Mouse (Mus musculus) embryo, embryonic 10.5 days (tissue): ENCODE data around the gene Sh3bgrl2.
A peak's percentile ranks its signal among the peaks of the same experiment; 100 is the strongest.
"Not testable (repeated sequence)": the region's sequence is repeated elsewhere in the genome, so short reads cannot be mapped to it uniquely, and the experiment has no call there.

ENCODE experiments used
- DNase-seq: peaks from one replicate; pipeline ENCODE4 v3.0.0-alpha.2; 2015; ENCODE audit warnings: low spot score

The Sh3bgrl2 gene

DNA sequence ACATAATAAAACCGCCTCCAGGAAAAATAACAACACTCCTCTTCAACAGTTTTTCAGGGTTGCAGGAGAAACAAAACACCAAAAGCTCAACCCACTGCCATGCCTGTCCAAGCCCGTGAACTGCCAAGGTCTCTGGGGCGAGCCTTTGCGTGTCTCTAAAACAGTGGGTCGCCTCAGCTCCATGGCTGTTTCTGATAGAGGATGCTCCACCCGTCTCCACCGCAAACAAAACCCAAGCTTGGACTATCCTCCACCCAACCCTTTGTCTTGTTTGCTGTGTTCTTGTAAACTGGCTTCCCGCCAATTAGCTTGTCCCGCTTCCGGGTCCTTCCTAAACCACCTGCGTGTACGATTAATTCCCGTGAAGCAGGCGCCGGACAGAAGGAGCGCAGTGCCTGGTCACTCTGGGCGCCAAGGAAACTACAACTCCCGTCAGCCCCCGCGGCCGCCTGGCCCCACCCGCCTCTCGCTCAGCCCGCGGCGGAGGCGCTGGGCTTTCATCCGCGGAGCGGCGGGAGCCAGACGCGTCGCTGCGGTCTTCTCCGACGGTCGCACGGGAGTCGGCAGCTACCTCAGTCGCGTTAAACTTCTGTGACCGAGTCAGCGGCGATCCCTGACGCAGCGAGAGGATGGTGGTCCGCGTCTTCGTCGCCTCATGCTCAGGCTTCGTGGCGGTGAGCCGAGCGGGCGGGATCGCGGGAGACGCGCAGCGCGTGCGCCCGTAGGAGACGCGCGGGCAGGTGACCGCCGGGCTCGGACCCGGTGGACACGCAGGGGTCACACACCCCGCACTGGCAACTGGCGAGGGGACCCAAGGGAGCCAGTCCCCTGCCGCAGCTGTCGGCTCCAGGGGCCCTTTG is at the start of gene Sh3bgrl2:
Gene Sh3bgrl2, plus strand, starts transcription at position 498 of the 860 bp plus-strand sequence.
- DNase-seq = peak; percentile 91

DNA sequence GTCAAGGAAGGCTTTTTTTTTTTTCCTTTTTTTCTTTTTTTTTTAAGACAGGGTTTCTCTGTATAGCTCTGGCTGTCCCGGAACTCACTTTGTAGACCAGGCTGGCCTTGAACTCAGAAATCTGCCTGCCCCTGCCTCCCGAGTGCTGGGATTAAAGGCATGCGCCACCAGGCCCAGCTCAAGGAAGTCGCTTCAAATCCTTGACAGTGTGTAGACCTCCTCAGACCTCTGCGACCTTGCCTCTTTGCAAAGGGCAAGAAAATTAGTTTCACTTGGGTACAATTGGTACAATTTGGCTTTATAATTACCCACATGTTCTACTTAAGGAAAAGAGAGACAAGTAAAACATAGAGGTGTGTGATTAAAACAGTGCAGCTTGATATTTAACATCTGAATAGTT is 29.0 kb upstream of the Sh3bgrl2 start:
- DNase-seq = not testable (repeated sequence)

DNA sequence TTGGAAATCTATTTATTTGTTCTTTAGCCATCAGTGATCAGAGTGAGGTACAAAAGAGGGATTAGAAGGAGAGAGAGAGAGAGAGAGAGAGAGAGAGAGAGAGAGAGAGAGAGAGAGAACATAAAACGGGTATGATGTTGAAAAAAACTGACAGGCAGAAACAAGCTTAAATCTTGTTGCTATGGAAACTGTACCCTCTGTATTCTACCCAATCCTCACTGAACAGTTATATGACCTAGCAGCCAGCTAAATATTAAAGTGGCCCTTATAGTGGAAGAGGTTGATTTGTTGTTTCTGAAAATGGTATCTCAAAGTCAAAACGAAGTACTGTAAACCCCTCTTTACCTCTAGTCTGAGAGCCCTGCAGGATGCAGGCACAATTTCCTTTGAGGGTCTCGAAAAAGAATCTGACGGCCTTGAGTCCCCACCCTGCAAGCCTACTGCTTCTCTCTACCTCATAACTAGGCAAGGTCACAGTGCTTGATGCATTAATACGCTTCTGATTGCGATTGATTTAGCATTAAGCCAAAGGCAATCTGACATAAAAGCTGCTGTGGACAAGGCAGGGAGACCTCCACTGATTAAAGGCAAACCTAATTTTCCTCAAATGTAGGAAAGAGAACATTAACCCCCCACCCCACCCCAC is 28.5 kb upstream of the Sh3bgrl2 start:
- no peak for DNase-seq

DNA sequence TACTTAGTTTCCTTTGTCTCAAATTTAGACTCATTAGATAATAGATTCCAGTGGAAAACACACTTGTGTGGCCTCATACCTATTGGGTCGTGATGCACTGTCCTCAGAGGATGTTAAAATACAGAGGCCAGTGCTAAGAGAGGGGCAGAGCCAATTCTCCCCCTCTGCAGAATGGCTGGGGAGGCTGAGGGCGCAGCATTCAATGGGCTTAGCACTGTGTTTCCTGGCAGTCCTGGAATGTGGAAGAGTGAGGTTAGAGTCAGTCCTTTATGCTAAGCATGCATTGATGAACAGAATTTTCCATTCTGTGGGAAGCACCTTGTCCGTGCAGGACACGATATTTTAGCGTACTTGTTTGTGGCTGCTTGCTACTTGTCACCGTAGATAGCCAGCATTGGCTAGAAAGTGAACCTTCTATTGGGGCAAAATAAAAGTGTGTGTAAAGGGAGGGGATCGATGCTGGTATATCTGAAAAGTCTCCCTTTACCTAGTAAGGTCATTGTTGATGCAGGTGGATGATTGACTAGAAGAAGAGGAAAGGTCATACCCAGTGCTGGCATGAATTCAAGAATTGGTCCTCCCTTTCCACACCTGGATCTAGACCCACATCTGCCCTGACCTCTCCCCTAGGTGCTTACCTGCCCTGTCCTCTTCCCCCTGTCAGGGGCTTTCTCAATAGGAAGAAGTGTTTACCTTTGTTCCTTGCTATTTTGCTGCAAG is 20.6 kb upstream of the Sh3bgrl2 start:
- DNase-seq = no peak

DNA sequence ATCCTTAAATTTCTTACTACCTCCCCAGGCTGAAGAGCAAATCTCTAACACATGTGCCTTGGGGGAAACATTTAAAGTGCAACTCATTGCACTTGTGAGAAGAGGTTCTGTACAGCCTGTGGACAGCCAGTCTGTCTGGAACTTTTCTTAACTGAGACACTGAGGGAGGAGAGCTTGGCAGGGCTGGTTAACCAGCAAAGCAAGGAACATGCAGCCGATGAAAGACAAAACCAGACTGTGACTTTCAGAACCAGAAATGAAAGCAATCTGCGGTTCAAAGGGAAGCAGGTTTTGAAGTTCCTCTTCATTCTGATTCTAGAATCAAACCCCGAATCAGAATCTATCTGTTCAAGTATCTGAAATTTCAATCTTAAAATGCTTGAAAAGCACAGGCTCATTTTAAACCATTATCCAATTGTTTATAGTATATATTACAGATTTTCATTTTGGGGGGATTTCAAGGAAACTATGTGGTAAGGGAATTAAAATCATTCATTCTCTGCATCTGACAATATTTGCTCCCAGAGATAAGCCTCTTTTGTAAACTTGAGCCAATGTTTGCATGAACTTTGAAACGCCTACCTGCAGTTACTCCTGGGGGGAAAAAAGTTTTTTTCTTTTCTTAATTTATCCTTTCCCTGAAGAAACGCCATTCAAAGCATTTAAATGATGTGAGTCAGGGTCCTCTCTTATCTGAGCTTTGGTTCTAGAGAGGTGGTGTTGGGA is 14.9 kb upstream of the Sh3bgrl2 start:
- no peak for DNase-seq

DNA sequence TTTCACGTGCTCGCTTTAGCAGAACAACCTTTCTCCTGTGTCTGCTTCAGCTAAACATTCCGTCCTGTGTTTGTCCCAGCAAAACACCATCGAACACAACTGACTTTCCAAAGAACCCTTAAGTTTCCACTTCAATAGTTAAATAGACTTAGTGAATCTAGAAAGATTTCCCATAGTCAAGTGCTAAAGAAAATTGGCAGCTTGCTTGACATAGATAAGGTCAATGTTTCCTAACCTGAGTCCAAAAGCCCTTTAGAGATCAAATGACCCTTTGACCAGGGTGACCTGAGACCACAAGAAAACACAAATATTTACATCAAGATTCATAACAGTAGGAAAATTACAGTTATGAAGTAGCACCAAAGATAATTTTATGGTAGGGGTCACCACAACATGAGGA is 11.2 kb upstream of the Sh3bgrl2 start:
- DNase-seq = no peak

DNA sequence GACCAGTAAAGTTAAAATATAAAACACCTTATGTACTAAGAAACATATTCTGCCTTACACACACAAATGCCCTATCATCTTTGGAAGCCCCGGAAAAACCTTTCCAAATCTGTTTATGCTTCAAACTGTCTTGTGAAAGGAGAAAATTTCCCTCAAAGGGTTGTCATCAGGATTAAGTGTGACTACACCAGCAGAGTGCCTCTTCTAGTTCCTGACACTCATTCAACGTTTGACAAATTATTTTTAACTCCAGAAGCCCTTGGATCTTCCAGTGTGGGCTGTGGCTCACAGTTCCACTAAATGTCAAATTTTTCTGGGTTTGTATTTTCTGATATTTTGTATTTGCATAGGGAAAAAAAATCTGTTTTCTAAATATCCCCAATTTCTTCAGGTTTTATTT is 10.6 kb upstream of the Sh3bgrl2 start:
- DNase-seq = no peak

DNA sequence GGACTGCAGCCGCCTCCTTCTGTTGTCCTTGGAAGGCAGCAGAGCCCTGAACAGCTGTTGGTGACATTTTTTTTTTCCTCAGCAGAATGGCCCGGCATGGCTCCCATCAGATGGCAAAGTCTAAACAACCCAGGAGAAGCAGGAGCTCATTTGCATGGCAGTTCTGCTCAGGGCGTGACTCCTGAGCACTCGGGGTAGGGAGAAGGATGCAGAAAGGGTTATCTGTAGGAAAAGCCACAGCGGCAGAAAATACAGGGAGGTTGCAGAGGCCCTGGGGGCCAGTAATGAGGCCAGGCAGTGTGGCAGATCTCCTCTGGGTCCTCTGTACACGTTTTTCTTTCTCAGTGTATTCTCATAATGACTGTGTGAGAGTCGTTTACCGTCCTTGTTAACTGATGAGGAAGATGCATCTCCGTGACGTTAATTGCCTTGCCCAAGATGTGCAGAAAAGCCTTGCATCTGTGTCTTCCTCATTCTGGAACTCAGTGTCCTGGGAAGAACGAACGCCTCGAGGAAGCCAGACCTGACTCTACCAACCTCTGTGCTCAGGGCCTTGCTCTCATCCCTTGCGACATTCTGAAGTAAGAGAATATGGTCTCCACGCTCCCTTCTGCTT is 10.1 kb upstream of the Sh3bgrl2 start:
- DNase-seq = peak; percentile 24

DNA sequence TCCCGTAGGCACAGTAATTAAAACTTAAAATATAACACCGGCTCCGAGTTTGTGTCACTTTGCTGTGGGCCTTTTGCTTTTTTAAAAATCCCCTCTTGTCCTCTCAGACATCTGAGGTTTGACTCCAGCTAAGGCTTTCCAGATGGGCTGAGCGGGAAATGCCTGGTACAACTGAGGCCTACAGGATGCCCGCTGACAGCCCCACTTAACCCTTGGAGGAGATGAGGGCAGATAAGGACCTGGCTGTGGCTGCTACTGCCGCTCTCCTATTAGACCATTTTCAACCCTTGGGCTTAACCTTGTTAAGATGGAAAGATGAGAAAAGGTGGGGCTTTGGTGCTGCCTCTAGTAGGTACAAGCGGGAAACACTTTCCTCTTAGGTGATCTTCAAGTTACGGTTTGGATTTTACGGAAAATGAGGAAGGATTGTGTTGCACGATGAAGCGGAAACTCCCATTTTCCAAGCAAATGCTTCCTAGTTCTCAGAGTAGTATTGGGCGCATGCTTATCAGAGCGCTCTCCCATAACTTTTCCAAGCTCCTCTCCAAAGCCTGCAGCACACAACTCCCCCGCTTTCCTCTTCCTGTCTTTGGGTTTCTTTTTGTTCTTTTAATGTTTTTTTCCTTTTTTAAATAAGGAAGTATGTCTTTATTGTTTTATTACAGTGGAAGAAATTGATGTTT is 8.2 kb upstream of the Sh3bgrl2 start:
- DNase-seq = no peak

DNA sequence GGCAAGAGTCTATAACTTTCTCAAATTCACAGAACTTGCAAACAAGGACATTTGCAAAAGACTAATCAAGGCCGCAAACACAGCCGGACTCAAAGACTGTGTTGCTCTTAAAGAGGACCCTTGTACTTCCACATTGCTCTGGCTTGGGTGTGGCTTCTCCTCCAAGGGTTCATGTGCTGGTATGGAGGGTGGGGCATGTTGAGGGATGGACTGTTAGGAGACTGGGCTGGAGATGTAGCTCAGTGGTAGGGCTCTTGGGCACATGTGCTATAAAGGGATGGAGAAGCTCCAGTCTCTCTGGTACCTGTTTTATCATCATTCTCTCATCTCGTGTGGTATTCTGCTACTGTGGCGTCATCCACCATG is 7.7 kb upstream of the Sh3bgrl2 start:
- no peak for DNase-seq

DNA sequence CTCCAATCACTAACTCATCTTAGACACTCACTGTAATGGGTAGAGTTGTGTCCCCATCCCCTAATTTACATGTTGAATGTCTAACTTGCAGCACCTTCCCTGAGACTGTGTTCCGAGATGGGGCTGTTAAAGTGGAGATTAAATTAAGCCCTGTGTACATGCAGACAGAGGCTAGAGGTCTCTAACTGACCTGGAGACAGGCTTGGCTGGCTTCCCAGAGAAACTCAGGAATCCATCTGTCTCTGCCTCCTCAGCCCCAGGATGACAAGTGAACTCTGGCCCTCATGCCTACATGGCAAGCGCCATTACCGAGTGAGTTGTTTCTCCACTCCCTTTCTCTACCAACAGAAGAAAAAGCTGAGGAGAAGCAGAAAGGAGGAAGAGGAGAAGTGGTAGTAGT is 7.2 kb upstream of the Sh3bgrl2 start:
- DNase-seq = no peak

DNA sequence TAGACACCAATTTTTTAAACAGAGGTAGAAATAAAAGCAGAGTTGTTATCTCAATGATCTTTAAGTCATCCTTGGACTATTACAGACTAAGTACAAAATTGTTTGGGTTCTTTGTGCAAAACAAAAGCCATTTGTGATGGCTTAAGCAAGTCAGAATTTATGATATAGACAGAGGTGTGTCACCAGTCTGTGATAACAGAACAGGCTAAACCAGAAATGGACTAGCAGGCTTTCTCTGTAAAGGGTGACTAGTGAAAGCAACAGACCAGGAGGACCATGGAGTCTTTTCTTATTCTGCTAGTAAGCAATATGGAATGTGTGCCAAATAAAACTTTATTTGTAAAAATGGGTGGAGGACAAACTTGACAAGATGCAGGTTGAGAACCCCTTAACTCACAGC is 2.9 kb upstream of the Sh3bgrl2 start:
- no peak for DNase-seq

DNA sequence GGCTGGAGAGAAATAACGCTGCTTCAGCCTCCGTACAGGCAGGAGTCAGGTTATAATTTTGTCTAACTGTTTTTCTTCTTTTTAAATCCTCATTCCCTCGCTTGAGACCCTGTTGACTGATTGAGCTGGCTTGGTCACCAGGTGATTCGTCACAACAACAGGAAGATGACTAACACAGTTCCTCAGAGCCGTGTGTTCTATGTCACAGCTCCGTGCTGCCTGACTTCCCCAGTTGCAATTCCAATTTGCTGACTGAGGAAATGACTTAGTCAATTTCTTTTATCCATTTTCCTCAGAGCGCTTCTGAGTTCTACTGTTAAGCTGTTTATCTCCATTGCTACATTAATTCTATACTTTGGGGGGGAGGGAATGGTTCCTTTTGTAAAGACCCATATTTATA is 1.8 kb upstream of the Sh3bgrl2 start:
- DNase-seq = no peak

DNA sequence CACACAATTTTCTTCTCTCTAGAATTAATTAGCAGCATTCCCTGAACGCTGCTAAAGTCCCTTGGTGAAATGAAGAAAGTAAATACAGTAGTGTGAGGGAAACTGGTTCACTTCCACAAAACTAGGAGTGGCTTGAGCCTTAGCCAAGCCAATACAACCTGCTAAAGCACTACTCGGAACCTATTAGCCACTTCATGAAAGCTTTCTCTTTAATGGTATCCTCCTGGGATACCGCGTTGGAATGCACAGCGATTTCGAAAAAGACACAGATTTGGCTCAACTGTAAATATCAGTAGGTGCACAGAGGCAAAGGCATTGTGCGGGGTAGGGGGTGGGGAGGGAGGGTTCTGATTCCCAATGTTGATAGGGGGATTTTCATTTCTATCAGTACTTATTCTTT is 898 bp upstream of the Sh3bgrl2 start:
- no peak for DNase-seq

DNA sequence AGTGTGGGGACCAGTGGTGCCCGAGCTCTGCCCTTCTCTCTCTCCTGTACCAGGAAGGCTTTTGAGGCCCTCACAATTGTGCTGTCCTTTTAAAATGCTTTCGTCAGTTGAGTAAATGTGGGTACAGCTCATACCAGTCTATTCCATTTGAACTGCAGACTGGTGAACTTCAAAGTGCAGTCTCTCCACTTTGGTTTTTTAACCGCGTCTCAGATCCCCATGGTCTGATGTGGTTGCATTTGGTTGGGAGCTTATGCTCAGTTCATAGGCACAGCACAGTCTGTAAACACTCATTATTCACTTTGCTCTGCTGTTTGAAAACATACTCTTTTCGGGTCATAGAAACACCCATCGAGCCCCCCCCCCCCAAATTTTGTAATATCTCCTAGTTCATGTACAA is 1.7 kb downstream of the Sh3bgrl2 start:
- no peak for DNase-seq

DNA sequence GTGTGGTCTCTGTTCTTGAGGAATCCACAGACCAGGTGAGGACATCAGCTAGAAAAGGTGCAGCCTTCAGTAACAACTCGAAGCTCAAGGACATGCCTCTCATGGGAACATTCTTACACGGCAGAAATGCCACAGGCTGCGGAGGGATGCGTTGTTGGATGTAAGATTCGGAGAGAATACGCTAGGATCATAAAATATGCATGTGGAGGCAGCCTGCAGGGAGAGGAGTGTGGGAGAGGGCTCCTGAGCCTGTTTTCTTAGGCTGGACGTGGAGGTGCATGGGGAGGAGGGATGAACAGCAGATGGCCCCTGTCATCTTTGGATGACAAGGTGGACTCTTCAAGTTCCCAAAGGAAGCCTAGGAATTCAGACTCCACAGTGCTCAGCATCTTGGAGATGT is 3.0 kb downstream of the Sh3bgrl2 start:
- no peak for DNase-seq

DNA sequence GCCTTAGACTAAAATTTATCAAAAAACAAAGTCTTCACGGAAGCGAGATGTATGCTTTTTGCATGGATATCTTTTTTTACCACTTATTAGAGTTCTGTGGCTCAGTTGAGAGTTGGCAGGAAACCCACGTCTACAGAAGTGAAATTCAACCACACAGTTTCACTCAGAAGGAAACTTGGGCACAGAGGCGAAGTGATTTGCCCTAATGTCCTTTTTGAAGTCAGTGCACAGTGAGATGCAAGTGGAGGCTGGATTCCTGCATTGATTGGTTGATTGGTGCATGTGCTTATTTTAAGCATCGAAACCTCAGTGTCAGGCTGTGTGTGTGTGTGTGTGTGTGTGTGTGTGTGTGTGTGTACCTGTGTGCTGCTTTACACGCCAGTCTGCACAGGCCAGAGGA is 3.5 kb downstream of the Sh3bgrl2 start:
- DNase-seq = no peak

DNA sequence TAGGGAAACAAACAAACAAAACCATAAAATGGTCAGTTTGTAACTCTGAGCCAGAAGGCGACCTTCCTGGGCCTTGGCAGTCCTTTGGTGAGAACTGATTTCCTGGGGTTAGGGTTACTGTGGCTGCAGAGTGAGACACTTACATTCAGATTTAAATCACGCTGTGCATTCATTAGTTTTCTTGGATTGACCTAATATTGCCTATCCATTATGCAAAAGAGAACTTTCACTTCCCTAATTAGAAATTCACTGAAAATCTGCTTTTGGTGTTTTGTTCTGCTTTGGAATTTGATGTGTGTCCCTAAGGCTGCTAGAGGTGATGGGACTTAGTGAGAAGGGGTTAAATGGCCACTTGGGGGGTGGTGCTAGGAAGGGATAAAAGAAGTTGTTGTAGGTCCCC is 7.5 kb downstream of the Sh3bgrl2 start:
- no peak for DNase-seq

DNA sequence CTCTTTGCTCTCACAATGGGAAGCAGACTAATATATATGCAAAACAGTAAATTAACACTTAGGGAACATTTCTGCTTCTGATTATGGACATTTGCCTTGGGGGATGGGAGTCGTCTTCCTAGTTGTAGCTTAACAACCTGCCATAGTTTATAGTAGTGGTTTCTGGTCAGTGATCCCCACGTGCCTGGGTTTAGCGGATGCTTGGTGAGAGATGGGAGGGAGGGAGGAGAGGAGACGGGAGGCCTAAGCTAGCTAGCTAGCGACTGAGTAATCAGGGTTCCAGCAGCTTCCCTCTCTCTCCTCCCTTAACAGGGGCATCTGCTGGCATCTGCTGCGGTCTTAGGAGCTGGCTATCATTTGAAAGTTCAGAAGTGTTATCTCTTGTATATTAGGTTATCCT is 8.1 kb downstream of the Sh3bgrl2 start:
- no peak for DNase-seq

DNA sequence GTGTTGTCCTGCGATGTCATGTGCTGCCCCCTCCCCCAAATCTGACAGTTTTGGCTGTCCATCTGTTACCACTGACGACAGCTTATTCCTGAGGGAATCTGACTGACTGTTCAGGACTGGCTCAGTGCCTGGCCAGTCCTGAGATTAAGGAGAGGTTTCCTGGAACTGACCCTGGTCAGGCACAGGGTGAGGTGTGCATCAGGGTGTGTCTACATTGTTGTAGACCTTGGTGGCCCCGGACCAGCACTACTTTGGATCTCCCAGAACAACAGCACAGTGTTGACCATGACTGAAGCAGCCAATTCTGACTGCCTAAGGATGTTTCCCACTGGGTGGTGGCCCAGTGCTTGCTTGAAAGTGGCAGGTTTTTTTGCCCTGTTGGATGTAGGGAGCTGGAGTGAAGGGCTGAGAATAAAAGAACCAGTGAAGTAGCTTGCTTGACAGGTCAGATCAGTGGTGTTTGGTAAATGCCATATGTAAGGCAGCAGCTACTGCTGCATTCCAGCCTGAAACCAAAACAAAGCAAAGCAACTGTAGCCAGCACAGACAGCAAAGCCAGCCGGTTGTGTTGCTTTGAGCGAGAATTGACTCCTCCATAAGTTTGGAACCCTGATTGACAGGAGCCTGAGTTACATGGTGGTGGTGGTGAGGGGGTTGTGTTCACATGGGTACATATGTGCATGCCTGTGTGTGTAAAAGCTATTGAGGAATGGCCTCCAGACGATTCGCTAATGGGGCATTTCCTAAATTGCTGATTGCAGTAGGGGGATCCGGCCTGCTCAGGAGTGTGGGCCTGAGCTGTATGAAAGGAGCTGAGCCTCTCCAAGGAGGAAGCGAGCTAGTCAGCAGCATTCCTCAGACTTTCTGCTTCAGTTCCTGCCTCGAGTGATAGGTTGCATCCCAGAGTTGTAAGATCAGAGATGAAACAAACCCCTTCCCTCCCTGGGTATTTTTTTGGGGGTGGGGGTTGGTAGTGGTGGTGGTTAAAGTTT is 8.9 kb downstream of the Sh3bgrl2 start:
- DNase-seq = no peak
